Mouse (Mus musculus): Measurements from ENCODE around the gene Gm5134. TPM values are rescaled to one million over a fixed set of nuclear protein-coding genes. Genes with fewer than 3 reads are reported as not detected.

Gm5134 gene
- 0.08 TPM in 1 of 2 replicates, not detected in the other for polyA plus RNA-seq (2015; fragmentation: Nextera tagmentation; extraction: Ambion mirVana)

DNA sequence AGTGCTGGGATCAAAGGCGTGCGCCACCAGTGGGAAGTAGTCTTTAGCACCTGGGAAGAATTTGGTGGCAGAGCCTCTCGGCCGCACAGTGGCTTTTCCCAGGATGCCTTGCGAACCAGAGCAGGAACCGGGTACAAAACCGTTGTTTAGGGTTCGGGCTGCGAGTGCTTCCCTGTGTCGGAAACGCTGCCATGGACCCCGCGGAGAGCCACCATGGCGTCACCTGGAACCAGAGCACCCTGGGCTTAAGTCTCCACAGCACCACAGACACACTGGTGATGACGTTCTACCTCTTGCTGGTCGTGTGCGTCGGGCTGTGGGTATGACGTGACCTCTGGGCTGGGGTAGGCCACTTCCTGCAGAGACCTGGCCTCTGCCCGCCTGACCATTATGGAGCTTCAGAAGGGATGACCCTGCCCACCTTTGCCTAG, at the start of gene Gm5134:
Gm5134 (plus strand) TSS at position 134 of the 431 bp plus-strand sequence.
- DNase-seq (no peak), ATAC-seq (ENCODE audit: low read depth) (no peak)
- no peak within 1 kb of the TSS for H3K27ac ChIP-seq
- H3K4me2 ChIP-seq: peak within 1 kb of the TSS; percentile 66
- H3K9me3 ChIP-seq (replicated peaks): no peaks in the 10 kb centered on the region
- H3K4me1 ChIP-seq (replicated peaks): peaks cover 22% of the 10 kb centered on the region
- H3K9ac ChIP-seq: peak within 1 kb of the TSS; percentile 42
- H3K27me3 ChIP-seq: peaks cover 37% of the 10 kb centered on the region
- no peaks in the 10 kb centered on the region for H3K36me3 ChIP-seq
- H3K4me3 ChIP-seq (replicated peaks): peak within 1 kb of the TSS; percentile 48
- WGBS (ENCODE audit: insufficient replicate concordance): 13% methylated on average over 20 of the region's 20 CpGs

DNA sequence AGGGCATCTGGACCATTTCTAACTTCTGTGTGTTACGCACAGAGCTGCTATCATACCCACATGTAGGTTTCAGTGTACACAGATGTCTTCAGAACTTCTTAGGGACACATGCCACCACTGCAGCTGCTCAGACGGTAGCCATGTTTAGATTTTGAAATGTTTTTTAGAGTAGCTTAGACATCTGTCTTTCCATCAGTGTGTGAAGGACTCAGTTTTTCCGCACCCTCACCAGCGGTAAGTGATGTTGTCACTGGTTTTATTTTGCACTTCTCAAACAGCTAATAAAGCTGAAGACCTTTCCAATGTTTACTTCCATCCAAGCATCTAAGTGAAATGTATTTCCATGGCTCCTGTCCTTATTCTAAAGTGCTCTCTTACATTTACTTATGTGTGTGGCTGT, 47.4 kb upstream of the Gm5134 start:
- DNase-seq (no peak), ATAC-seq (ENCODE audit: low read depth) (no peak)
- no peaks in the 10 kb centered on the region for H3K9me3 ChIP-seq (replicated peaks)
- no peaks in the 10 kb centered on the region for H3K4me1 ChIP-seq (replicated peaks)
- H3K4me2 ChIP-seq: no peak overlapping the region
- H3K27ac ChIP-seq: no peak overlapping the region
- WGBS (ENCODE audit: insufficient replicate concordance): 94% methylated on average over 4 of the region's 4 CpGs
- peaks cover 91% of the 10 kb centered on the region for H3K36me3 ChIP-seq
- H3K9ac ChIP-seq: no peak overlapping the region
- H3K4me3 ChIP-seq (replicated peaks): no peak overlapping the region
- H3K27me3 ChIP-seq: no peaks in the 10 kb centered on the region

DNA sequence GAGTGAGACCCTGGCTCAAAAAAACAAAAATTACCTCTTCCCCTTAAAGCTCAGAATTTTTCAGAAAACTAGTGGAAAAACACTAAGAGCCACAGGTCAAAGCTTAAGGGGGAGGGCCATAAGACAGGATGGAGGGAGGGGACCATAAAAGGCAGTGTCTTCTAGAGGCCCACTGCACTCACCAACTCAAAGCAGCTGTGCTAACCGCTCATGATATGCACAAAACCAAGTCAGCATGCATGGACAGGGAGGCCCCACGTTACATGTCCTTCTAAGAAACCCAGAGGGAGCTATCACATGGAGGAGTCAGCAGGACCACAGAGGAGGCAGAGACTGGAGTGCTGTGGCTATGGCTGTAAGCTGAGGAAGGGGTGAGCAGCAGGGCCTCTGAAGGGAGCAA, 43.6 kb upstream of the Gm5134 start:
- ATAC-seq (ENCODE audit: low read depth): no peak
- H3K9me3 ChIP-seq (replicated peaks): no peaks in the 10 kb centered on the region
- 83% methylated on average over 2 of the region's 2 CpGs for WGBS (ENCODE audit: insufficient replicate concordance)
- no peak overlapping the region for H3K4me3 ChIP-seq (replicated peaks)
- H3K36me3 ChIP-seq: peaks cover 82% of the 10 kb centered on the region
- H3K9ac ChIP-seq: no peak overlapping the region
- no peak overlapping the region for H3K4me2 ChIP-seq
- no peak for DNase-seq
- peaks cover 4% of the 10 kb centered on the region; the same call in 1 of the 2 replicates for H3K4me1 ChIP-seq (replicated peaks)
- H3K27me3 ChIP-seq: no peaks in the 10 kb centered on the region
- H3K27ac ChIP-seq: no peak overlapping the region

DNA sequence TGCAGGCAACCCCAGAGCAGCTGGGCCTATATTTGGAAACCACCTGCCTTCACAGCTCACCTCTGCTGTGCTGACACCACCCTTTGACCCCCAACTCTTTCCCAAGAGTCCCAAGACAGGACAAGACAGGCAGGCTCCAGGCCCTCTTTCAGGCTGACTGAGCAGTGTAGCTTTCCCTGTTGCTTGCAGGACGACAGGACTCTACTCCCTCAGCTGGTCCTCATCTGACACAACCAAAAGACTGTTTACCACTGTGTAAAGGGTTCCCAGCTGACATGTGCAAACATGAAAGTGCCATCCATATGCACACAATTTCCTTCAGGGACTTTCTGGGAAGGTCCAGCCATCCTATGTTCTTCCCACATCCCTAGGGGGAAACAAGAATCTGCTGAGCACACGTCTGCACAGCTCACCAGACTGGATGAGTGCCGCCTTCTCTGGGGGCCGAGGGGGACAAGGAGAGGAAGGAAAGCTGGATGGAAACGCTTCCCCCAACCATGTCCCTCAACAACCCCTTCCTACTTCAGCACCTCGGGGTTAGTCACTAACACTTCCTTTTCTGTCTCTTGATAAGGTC, 41.2 kb upstream of the Gm5134 start:
- Histone ChIP-seq H3K27me3 (no peaks in the 10 kb centered on the region), H3K27ac (no peak overlapping the region), H3K9me3 (replicated peaks) (no peaks in the 10 kb centered on the region), H3K36me3 (peaks cover 76% of the 10 kb centered on the region), H3K4me2 (no peak overlapping the region), H3K4me1 (replicated peaks) (peaks cover 4% of the 10 kb centered on the region), H3K9ac (no peak overlapping the region), H3K4me3 (replicated peaks) (no peak overlapping the region)
- 54% methylated on average over 6 of the region's 6 CpGs for WGBS (ENCODE audit: insufficient replicate concordance)
- no peak for DNase-seq
- ATAC-seq (ENCODE audit: low read depth): no peak

DNA sequence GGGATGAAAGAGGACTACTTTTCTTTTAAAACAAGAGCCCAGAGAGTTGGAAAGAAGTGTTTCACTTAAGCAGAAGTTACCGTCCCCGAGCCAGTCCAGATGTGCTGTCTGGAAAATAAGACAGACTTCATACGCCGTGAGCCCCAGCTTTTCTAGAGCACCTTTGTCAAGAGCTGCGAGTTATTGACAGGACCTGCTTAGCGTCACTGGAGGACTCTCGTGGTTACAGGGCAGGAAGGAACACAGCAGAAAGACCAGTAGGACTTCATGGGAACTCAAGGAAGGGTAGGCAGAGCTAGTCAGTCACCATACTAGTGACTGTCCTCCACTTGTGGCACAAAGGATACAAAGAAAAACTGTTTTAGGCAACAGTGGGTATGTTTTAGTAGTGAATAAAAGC, 38.8 kb upstream of the Gm5134 start:
- Histone ChIP-seq H3K27ac (no peak overlapping the region), H3K27me3 (no peaks in the 10 kb centered on the region), H3K9me3 (replicated peaks) (no peaks in the 10 kb centered on the region), H3K36me3 (peaks cover 73% of the 10 kb centered on the region), H3K4me2 (no peak overlapping the region), H3K9ac (no peak overlapping the region), H3K4me3 (replicated peaks) (no peak overlapping the region), H3K4me1 (replicated peaks) (peaks cover 27% of the 10 kb centered on the region)
- DNase-seq (no peak), ATAC-seq (ENCODE audit: low read depth) (no peak)
- 75% methylated on average over 7 of the region's 7 CpGs for WGBS (ENCODE audit: insufficient replicate concordance)

DNA sequence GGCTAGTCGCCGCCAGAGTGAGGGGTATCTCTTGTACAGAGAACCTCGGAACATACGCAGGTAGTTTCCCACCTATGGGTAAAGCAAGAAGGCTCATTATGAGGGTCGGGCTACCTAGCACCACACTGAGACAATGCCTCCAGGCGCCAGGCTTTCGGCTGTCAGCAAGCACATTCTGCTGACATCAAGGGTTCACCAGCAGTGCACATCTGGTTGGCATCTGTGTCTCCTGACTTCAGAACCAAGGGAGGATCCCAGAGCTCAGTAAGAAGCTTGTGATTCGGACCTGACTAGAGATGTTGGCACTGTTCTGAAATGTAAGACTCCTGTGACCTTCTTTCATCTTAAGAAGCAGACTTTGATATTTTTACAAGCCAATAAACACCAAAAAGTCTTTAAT, 37.5 kb upstream of the Gm5134 start:
- Histone ChIP-seq H3K4me3 (replicated peaks) (no peak overlapping the region), H3K9me3 (replicated peaks) (no peaks in the 10 kb centered on the region), H3K27me3 (no peaks in the 10 kb centered on the region), H3K36me3 (peaks cover 61% of the 10 kb centered on the region), H3K27ac (no peak overlapping the region), H3K4me2 (no peak overlapping the region), H3K4me1 (replicated peaks) (peaks cover 33% of the 10 kb centered on the region), H3K9ac (no peak overlapping the region)
- DNase-seq (no peak), ATAC-seq (ENCODE audit: low read depth) (no peak)
- 83% methylated on average over 8 of the region's 8 CpGs for WGBS (ENCODE audit: insufficient replicate concordance)

DNA sequence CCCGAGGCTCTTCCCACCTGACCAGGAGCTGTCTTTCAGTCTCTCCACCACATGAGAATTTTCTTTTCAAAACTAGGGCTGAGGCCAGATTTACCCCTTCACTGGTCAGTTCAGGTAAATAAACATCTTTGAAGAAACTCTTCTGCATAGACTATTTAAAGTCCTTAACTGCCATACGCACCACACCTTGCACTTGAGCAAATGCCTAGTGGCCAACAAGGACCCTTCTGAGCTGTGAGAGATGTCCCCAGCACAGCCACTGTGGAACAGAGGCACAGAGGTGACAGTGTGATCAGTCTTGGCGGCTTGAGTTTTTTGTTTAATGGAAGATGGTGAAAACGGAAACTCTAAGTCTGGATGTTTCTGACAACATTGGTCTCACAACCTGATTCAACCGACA, 35.3 kb upstream of the Gm5134 start:
- no peak for ATAC-seq (ENCODE audit: low read depth)
- 83% methylated on average over 5 of the region's 5 CpGs for WGBS (ENCODE audit: insufficient replicate concordance)
- H3K4me3 ChIP-seq (replicated peaks): no peak overlapping the region

DNA sequence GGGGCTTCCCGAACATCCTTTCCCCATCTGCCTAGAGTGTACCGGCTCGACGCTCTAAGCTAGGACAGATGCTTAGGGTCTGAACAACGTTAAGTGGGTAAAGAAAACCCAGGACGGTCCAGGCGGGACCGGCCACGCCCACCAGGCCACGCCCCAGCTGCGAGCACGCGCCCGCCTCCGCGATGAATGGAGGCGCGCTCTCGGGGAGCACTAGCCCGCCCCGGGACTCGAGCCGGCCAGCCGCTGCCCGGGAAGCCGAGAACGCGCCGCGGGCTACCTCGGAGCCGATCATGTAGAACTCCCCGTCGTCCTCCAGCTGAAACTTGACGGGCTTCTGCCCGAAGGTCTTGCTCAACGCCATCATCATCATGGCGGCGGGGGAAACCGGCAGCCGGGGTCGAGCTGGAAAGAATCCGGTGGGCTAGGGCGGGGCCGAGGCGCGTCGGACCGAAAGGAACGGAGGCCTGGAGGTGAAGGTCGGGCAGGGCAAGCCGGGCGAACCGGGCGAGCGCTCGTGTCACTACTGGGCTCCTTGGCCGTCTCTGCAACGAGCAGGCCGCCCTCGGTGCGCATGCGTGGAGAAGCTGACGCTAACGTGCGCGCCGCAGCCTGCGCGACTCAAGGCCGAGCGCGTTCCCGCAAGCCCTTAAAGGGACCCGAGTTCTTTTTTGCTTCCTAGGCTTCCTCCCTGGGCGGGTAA, 33.1 kb upstream of the Gm5134 start, which contains the start of gene Smarcb1:
Smarcb1 (minus strand) TSS at position 592 of the 700 bp plus-strand sequence.
- Histone ChIP-seq H3K4me3 (replicated peaks) (peak within 1 kb of the TSS; percentile 97), H3K9ac (peak within 1 kb of the TSS; percentile 94), H3K27me3 (peaks cover 10% of the 10 kb centered on the region), H3K4me1 (replicated peaks) (peaks cover 43% of the 10 kb centered on the region), H3K27ac (peak within 1 kb of the TSS; percentile 93), H3K9me3 (replicated peaks) (no peaks in the 10 kb centered on the region), H3K36me3 (peaks cover 27% of the 10 kb centered on the region), H3K4me2 (peak within 1 kb of the TSS; percentile 97)
- peak; percentile 91 for DNase-seq
- under 1% methylated on average over 76 of the region's 76 CpGs for WGBS (ENCODE audit: insufficient replicate concordance)
- peak; percentile 94 for ATAC-seq (ENCODE audit: low read depth)

More for the DNA sequence above, 35.3 kb upstream of the Gm5134 start:
- Histone ChIP-seq H3K27ac (no peak overlapping the region), H3K36me3 (peaks cover 46% of the 10 kb centered on the region), H3K4me2 (no peak overlapping the region), H3K27me3 (no peaks in the 10 kb centered on the region), H3K9ac (peak overlapping the region; percentile 34), H3K4me1 (replicated peaks) (peaks cover 43% of the 10 kb centered on the region), H3K9me3 (replicated peaks) (no peaks in the 10 kb centered on the region)
- DNase-seq: no peak

DNA sequence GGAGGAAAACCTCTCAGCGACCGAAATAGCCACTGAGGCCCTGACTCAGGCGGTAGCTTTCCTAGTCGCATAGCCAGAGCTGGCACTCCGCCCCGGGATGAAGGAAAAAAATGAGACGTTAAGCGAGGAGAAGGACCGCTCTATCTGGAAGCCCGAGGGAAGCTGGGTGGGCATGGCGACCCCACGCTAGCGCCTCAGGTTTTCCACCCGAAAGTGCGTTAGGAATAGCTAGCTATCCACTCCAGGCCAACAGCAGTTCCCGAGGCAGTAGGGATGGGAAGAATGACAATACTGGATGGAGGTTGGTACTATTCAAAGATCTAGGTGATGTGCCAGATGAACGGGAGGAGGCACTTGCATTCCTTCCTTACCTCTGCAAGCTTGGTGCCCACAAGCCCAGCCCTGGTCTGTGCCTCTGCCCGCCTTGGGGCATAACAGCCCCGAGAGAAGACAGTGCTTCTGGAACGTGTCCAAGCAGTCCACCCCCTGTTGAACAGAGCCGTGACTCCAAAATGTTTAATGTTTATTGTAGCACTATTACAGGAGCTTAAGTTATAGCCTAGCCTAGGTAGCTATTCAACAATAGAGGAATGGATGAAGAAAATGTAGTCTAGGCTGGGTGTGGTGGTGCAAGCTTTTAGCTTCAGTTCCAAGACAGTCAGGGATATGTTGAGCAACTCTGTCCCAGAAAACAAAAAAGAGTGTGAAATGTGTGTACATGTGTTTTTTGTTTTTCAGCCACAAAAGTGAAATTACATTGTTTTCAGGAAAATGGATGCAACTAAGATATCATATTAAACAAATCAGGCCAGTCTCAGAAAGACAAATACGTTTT, 32.4 kb upstream of the Gm5134 start:
- peak overlapping the region; percentile 94 for H3K9ac ChIP-seq
- H3K27me3 ChIP-seq: peaks cover 16% of the 10 kb centered on the region
- H3K4me3 ChIP-seq (replicated peaks): peak overlapping the region; percentile 97
- WGBS (ENCODE audit: insufficient replicate concordance): 6% methylated on average over 22 of the region's 22 CpGs
- peaks cover 43% of the 10 kb centered on the region for H3K4me1 ChIP-seq (replicated peaks)
- no peaks in the 10 kb centered on the region for H3K9me3 ChIP-seq (replicated peaks)
- ATAC-seq (ENCODE audit: low read depth) (peak; percentile 35), DNase-seq (no peak)
- peak overlapping the region; percentile 97 for H3K4me2 ChIP-seq
- H3K36me3 ChIP-seq: peaks cover 19% of the 10 kb centered on the region
- H3K27ac ChIP-seq: peak overlapping the region; percentile 93

DNA sequence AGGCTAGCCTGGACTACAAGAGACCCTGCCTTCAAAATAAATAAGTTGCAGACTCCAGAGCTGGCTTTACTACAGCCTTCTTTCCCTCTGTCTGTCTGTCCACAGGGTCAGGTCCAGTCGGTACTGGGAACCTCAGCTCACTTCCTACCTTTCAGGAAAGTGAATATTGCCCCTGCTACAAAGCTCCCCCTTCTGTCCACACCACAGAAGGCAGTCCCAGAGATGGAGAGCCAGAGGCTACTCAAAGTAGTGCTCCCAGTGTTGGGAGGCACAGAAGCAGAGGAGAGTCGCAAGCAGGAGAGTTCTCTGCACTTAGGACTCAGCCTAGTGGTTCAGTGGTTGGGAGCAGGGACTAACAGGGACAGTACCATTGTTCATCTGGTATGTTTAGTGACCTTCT, 30.0 kb upstream of the Gm5134 start:
- Histone ChIP-seq H3K4me2 (no peak overlapping the region), H3K4me1 (replicated peaks) (peaks cover 32% of the 10 kb centered on the region), H3K9ac (no peak overlapping the region), H3K4me3 (replicated peaks) (no peak overlapping the region), H3K9me3 (replicated peaks) (no peaks in the 10 kb centered on the region), H3K36me3 (peaks cover 4% of the 10 kb centered on the region; the same call in 1 of the 2 replicates), H3K27me3 (peaks cover 40% of the 10 kb centered on the region), H3K27ac (no peak overlapping the region)
- DNase-seq (no peak), ATAC-seq (ENCODE audit: low read depth) (no peak)
- WGBS (ENCODE audit: insufficient replicate concordance): 47% methylated on average over 2 of the region's 2 CpGs

DNA sequence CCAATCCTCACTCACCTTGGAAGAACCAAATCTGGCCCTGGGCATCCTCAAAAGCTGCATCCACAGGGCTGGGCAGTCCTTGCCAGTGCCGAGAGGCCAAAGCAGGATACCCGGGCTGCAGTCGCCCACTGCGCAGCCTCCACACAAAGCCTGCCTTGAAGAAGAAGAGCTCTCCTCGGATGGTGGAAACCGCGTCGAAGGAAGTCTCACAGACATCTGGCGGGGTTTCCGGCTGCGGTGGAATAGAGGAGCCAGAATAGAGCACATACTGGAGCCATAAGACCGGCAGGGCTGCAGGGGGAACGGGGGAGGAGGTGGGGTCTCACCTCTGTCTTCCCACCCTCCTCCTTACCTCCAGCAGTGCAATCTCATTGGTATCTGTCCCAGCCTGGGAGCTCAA, 27.9 kb upstream of the Gm5134 start:
- no peak overlapping the region for H3K9ac ChIP-seq
- ATAC-seq (ENCODE audit: low read depth) (no peak), DNase-seq (no peak)
- H3K4me3 ChIP-seq (replicated peaks): no peak overlapping the region
- H3K4me1 ChIP-seq (replicated peaks): peaks cover 26% of the 10 kb centered on the region
- H3K36me3 ChIP-seq: no peaks in the 10 kb centered on the region
- H3K27ac ChIP-seq: no peak overlapping the region
- H3K9me3 ChIP-seq (replicated peaks): no peaks in the 10 kb centered on the region
- no peak overlapping the region for H3K4me2 ChIP-seq
- peaks cover 61% of the 10 kb centered on the region for H3K27me3 ChIP-seq
- WGBS (ENCODE audit: insufficient replicate concordance): 43% methylated on average over 13 of the region's 13 CpGs
